Mouse (Mus musculus) brain, embryonic 14.5 days (tissue): ENCODE data around the gene Gm17581. TPM values are rescaled to one million over a fixed set of nuclear protein-coding genes. Genes with fewer than 3 reads are reported as not detected.
"Not testable (repeated sequence)": the region's sequence is repeated elsewhere in the genome, so short reads cannot be mapped to it uniquely, and the experiment has no call there.

ENCODE experiments used
- DNase-seq: peaks from one replicate; pipeline ENCODE4 v3.0.0-alpha.2; 2011; ENCODE audit warnings: low read depth
- CTCF ChIP-seq: fragments of 200-500 bp; IDR thresholded peaks from 2 replicates; pipeline ENCODE4 v1.5.1; 2012; ENCODE audit warnings: inconsistent platforms, mild to moderate bottlenecking, moderate library complexity, borderline replicate concordance; ENCODE audit not compliant: insufficient read depth, insufficient read length; ENCODE audit errors: extremely low read depth
- POLR2A ChIP-seq: fragments of 200-500 bp; IDR thresholded peaks from 2 replicates; pipeline ENCODE4 v1.6.1; 2012; ENCODE audit warnings: mild to moderate bottlenecking, inconsistent platforms, borderline replicate concordance; ENCODE audit not compliant: poor library complexity, insufficient read depth, insufficient read length, severe bottlenecking; ENCODE audit errors: extremely low read depth
- polyA plus RNA-seq: library from polyadenylated mRNA; depleted of rRNA; stranded (reverse); fragments of >200 nt; gene quantifications from 2 replicates; pipeline ENCODE4 v1.2.3, GENCODE M21; 2012

Gene Gm17581
- polyA plus RNA-seq, 1 experiment: not detected

GRCm38 (mm10) chr2:155703630-155704029 lies 32.0 kb downstream of the Gm17581 start:
- TF ChIP-seq CTCF (no peak), POLR2A (no peak)

GRCm38 (mm10) chr2:155701399-155701919 lies 34.2 kb downstream of the Gm17581 start:
- TF ChIP-seq POLR2A (no peak), CTCF (no peak)
- DNase-seq: no peak

More at GRCm38 (mm10) chr2:155703630-155704029, 32.0 kb downstream of the Gm17581 start:
- peak; percentile 81 for DNase-seq

DNA sequence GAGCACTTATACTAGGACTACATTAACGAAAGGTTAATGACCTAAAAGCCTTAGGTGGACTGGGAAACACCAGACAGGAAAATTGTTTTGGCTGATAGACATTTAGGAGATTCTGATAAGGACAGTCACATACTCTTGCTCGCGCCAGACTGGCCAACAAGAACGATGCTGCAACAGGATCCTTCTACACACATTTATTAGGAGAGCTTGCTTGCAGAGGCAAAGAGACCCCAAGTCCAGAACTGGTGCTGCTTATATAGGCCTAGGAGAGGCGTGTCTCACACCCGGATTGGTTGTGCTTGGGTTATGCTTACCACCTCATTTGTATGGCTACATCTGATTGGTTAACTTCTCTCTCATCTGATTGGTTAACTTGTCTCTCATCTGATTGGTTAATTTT lies 37.2 kb downstream of the Gm17581 start:
- DNase-seq: not testable (repeated sequence)

DNA sequence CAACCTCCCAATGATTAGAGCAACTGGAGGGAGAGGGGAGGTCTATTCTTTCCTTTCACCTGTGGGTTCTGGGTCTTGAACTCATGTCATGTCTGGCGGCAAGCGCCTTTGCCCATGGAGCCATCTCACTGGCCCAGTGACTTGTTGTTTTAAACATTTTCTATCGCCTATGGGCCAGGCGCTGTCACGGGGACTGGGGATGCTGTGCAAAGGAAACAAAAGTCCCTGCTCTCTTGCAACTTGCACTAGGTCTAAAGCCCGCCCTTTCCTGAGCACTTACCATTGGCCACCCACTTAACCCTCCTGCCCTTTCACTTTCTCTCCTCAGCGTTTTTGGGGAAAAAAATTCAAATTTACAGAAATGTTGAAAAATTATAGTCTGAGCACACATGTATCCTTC lies 38.8 kb downstream of the Gm17581 start:
- no peak for TF ChIP-seq POLR2A
- no peak for DNase-seq

DNA sequence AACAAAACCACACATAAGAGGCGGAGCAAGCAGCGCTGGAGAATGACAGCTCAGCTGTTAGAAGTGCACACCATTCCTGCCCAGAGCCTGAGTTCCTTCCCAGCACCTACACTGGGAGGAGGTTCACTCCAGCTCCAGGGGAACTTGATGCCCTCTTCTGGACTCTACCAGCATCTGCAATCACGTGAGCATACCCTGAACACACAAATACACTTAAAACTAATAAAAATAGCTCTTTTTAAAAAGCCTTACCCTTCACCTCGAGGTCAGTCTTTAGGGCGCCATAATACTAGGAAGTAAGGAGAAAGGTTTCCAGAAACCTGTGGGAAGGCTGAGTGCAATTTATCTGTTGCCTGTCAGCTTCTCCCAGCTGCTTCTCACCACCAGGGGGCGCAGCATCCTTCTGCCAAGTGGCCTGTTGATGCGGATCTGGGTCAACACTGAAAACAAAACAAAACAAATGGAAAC lies 39.5 kb downstream of the Gm17581 start:
- DNase-seq: peak; percentile 84
- TF ChIP-seq POLR2A (no peak), CTCF (peak; percentile 90)

- DNase-seq: no peak
- TF ChIP-seq POLR2A: no peak
- TF ChIP-seq CTCF: no peak
These were observed 40.4 kb downstream of the Gm17581 start for GRCm38 (mm10) chr2:155695316-155695715.

- no peak for DNase-seq
- TF ChIP-seq CTCF: no peak
- no peak for TF ChIP-seq POLR2A
These were observed 41.1 kb downstream of the Gm17581 start for GRCm38 (mm10) chr2:155694564-155694963.

- no peak for TF ChIP-seq POLR2A
- no peak for TF ChIP-seq CTCF
- DNase-seq: no peak
These were observed 42.5 kb downstream of the Gm17581 start for GRCm38 (mm10) chr2:155693136-155693535.

GRCm38 (mm10) chr2:155691723-155692493 lies 43.8 kb downstream of the Gm17581 start, which contains the start of gene Trpc4ap:
Gene Trpc4ap (minus strand): TSS chr2:155692384.
- peak; percentile 97 for DNase-seq
- TF ChIP-seq POLR2A: peak; percentile 56
- TF ChIP-seq CTCF: peak; percentile 98

- no peak for DNase-seq
- TF ChIP-seq CTCF: no peak
- TF ChIP-seq POLR2A: no peak
These were observed 44.3 kb downstream of the Gm17581 start for GRCm38 (mm10) chr2:155691336-155691722.

- no peak for DNase-seq
- TF ChIP-seq POLR2A (no peak), CTCF (no peak)
These were observed 46.5 kb downstream of the Gm17581 start for GRCm38 (mm10) chr2:155689211-155689610.

DNA sequence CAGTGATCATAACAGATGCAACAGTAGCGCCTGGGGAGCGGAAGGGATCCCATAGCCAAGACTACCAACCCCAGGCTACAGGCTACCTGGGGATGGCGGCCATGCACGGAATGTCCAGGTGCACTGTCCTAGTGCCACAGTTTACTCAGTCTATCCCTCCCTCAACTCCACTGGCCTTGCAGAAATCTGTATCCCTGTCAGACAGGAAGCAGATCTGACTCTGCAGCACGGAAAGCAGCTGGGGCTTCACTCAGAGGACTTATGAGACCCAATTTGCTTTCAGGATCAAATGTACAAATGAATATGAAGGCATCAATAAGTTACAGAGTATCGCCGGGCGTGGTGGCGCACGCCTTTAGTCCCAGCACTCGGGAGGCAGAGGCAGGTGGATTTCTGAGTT lies 47.9 kb downstream of the Gm17581 start:
- TF ChIP-seq CTCF (no peak), POLR2A (no peak)

More for the DNA sequence above, 47.9 kb downstream of the Gm17581 start:
- DNase-seq: no peak
